14 mouse cellular contexts compared by ENCODE assay signal in the genomic region with DNA sequence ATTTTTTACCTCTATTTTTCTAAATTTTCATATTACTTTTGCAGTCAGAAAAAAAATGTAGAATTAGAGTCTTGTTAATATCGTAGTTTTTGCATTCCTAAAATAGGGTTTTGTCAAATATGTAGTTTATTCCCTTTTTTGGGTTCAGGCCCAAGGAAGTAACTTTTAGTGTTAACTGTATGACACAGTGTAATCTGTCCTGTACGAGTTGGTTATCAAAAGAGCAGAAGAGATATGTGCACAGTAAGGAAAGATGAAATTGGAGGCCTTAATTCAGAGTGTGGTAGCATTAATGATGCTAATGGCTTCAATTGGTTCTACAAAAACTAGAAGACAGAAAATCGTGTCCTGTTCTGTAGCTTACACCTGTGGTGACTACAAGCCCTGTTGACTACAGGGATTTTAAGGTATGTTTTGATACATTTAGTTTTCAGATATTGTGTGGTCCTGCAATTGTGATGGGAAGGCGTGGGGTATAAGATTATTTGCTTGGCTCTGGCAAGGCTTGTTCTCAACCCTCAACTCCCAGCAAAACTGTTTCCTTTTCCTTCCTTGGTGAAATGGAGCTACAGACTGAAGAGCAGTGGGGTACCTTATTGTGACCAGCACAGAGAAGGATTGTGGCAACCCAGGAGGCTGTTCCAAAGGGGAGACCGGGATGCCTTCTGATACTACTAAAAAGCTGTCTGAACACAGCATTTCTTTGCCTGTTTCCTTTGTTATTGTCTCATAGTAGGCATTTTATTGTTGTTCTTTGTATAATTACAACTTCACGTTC. TPM values are rescaled to one million over a fixed set of nuclear protein-coding genes. Genes with fewer than 3 reads are reported as not detected.
DNase-seq lines count a peak whose midpoint lies in the region; ATAC-seq and TF ChIP-seq lines count a peak whose summit lies in the region.
"Had no signal": no experiment of that assay in that cellular context is flagged by ENCODE, and none has a peak within 500 bp of the region (broad histone marks: within the 10 kb centered on the region; RNA-seq: fewer than 3 reads in every experiment).

No protein-coding gene starts in this region.

- no peaks in the 10 kb centered on the region for H3K36me3 ChIP-seq in heart, postnatal 0 days (replicated peaks; ENCODE audit: control insufficient read depth, insufficient read depth, low read length)
- H3K36me3 ChIP-seq in ES-Bruce4 (ENCODE audit: control insufficient read depth, insufficient read depth, low read length, poor library complexity, severe bottlenecking), result no peaks in the 10 kb centered on the region
- H3K36me3 ChIP-seq in forebrain, embryonic 15.5 days, result no peaks in the 10 kb centered on the region
- no peaks in the 10 kb centered on the region for H3K36me3 ChIP-seq in midbrain, embryonic 14.5 days (ENCODE audit: control insufficient read depth, insufficient read depth, low read length)
- H3K36me3 ChIP-seq: embryonic facial prominence, embryonic 12.5 days; neural tube, embryonic 12.5 days had no signal

- no peak for DNase-seq in heart, postnatal 0 days (ENCODE audit: low spot score)
- no peak for DNase-seq in heart, postnatal 25 days (ENCODE audit: low spot score)
- DNase-seq in midbrain, embryonic 14.5 days, result no peak
- DNase-seq in layer of hippocampus, postnatal 14 days (ENCODE audit: low spot score in 2 of 2), result no peak
- no peak for DNase-seq in adrenal gland, adult 8-10 months
- DNase-seq: adrenal gland, postnatal 10 days; cerebellum, adult 11 months; kidney, adult 11 months; spleen, adult 18-20 months; thymus, postnatal 14 days had no signal

- H3K27ac ChIP-seq in heart, postnatal 0 days (ENCODE audit: low read depth), result peak overlapping the region; percentile 48; the same call in 1 of the 2 replicates
- H3K27ac ChIP-seq in ES-Bruce4 (ENCODE audit: insufficient read depth, low read length), result peak overlapping the region; percentile 64
- H3K27ac ChIP-seq in forebrain, embryonic 15.5 days (replicated peaks), result no peak overlapping the region
- H3K27ac ChIP-seq in midbrain, embryonic 14.5 days (replicated peaks; ENCODE audit: low read depth, low read length), result no peak overlapping the region
- H3K27ac ChIP-seq: embryonic facial prominence, embryonic 12.5 days; neural tube, embryonic 12.5 days had no signal

- TF ChIP-seq POLR2A in ES-Bruce4 (IDR thresholded peaks at IDR 0.05; ENCODE audit: insufficient read depth, low read length), result no peak

- peaks cover 22% of the 10 kb centered on the region for H3K4me1 ChIP-seq in heart, postnatal 0 days (ENCODE audit: control insufficient read depth, insufficient read depth)
- H3K4me1 ChIP-seq in ES-Bruce4 (ENCODE audit: control insufficient read depth, insufficient read depth, low read length), result no peaks in the 10 kb centered on the region
- H3K4me1 ChIP-seq in forebrain, embryonic 15.5 days, result peaks cover 50% of the 10 kb centered on the region
- H3K4me1 ChIP-seq in midbrain, embryonic 14.5 days (ENCODE audit: control insufficient read depth, insufficient read depth, low read length), result peaks cover 45% of the 10 kb centered on the region

- H3K9me3 ChIP-seq in heart, postnatal 0 days (replicated peaks; ENCODE audit: control insufficient read depth, low read length), result no peaks in the 10 kb centered on the region
- H3K9me3 ChIP-seq in ES-Bruce4 (replicated peaks; ENCODE audit: control insufficient read depth, insufficient read depth, low read length, poor library complexity, severe bottlenecking), result no peaks in the 10 kb centered on the region
- H3K9me3 ChIP-seq in forebrain, embryonic 15.5 days, result no peaks in the 10 kb centered on the region
- no peaks in the 10 kb centered on the region for H3K9me3 ChIP-seq in midbrain, embryonic 14.5 days (ENCODE audit: control insufficient read depth, low read length)
- H3K9me3 ChIP-seq: embryonic facial prominence, embryonic 12.5 days; neural tube, embryonic 12.5 days had no signal

- ATAC-seq in heart, postnatal 0 days (ENCODE audit: insufficient read depth, low read depth), result no peak
- no peak for ATAC-seq in forebrain, embryonic 15.5 days (replicated peaks)
- ATAC-seq in midbrain, embryonic 14.5 days (ENCODE audit: low FRiP score, low TSS enrichment), result no peak

- WGBS in heart, postnatal 0 days, result 59% methylated on average over 6 of the region's 6 CpGs
- 47% methylated on average over 6 of the region's 6 CpGs for WGBS in forebrain, embryonic 15.5 days
- 50% methylated on average over 6 of the region's 6 CpGs for WGBS in midbrain, embryonic 14.5 days

- H3K27me3 ChIP-seq in heart, postnatal 0 days (ENCODE audit: control insufficient read depth, insufficient read depth, low read length), result no peaks in the 10 kb centered on the region
- H3K27me3 ChIP-seq in ES-Bruce4 (ENCODE audit: control insufficient read depth, insufficient read depth, low read length, poor library complexity, severe bottlenecking), result no peaks in the 10 kb centered on the region
- H3K27me3 ChIP-seq in forebrain, embryonic 15.5 days, result no peaks in the 10 kb centered on the region
- no peaks in the 10 kb centered on the region for H3K27me3 ChIP-seq in midbrain, embryonic 14.5 days (ENCODE audit: control insufficient read depth, insufficient read depth, low read length)
- H3K27me3 ChIP-seq: embryonic facial prominence, embryonic 12.5 days; neural tube, embryonic 12.5 days had no signal

- no peak overlapping the region for H3K4me3 ChIP-seq in heart, postnatal 0 days (ENCODE audit: low read depth, low read length)
- no peak overlapping the region for H3K4me3 ChIP-seq in ES-Bruce4 (ENCODE audit: low read depth, low read length)
- no peak overlapping the region for H3K4me3 ChIP-seq in forebrain, embryonic 15.5 days
- no peak overlapping the region for H3K4me3 ChIP-seq in midbrain, embryonic 14.5 days (replicated peaks; ENCODE audit: low read depth, low read length)
- H3K4me3 ChIP-seq: embryonic facial prominence, embryonic 12.5 days; neural tube, embryonic 12.5 days had no signal

- H3K9ac ChIP-seq in heart, postnatal 0 days (replicated peaks; ENCODE audit: low read depth, low read length), result no peak overlapping the region
- no peak overlapping the region for H3K9ac ChIP-seq in ES-Bruce4 (ENCODE audit: low read depth, poor library complexity, severe bottlenecking)
- no peak overlapping the region; the same call in 1 of the 2 replicates for H3K9ac ChIP-seq in forebrain, embryonic 15.5 days (replicated peaks)
- no peak overlapping the region; the same call in 1 of the 2 replicates for H3K9ac ChIP-seq in midbrain, embryonic 14.5 days (replicated peaks; ENCODE audit: low read length)
- H3K9ac ChIP-seq: embryonic facial prominence, embryonic 12.5 days; neural tube, embryonic 12.5 days had no signal

- intact Hi-C loops in heart, postnatal 25 days (cut with DNase I), result loop anchor here (5.0 kb wide), 4 partner anchors 38 to 308 kb away; no protein-coding TSS in a partner anchor

- no peak for TF ChIP-seq CTCF in heart, postnatal 0 days (IDR thresholded peaks at IDR 0.05; ENCODE audit: low read depth)
- TF ChIP-seq CTCF in ES-Bruce4 (IDR thresholded peaks at IDR 0.05; ENCODE audit: low read depth, low read length), result no peak

- no peak for TF ChIP-seq EP300 in heart, postnatal 0 days (IDR thresholded peaks at IDR 0.05; ENCODE audit: low read depth)
- TF ChIP-seq EP300 in ES-Bruce4 (IDR thresholded peaks at IDR 0.05; ENCODE audit: insufficient read depth, low read depth, low read length), result no peak

- H3K4me2 ChIP-seq in heart, postnatal 0 days (ENCODE audit: low read depth, low read length), result no peak overlapping the region
- peak overlapping the region; percentile 11 for H3K4me2 ChIP-seq in forebrain, embryonic 15.5 days (replicated peaks)
- H3K4me2 ChIP-seq in midbrain, embryonic 14.5 days (ENCODE audit: low read length), result peak overlapping the region; percentile 23
- H3K4me2 ChIP-seq: embryonic facial prominence, embryonic 12.5 days had no signal

RNA-seq across cellular contexts. Expression of a gene that starts 3.2 kb away (rescaled TPM):
- total RNA-seq in heart, postnatal 0 days (2014; rRNA removed; ENCODE audit: low replicate concordance), result 40.2 and 41.2 TPM in 2 replicates
- 11.9 and 12.3 TPM in 2 replicates for polyA plus RNA-seq in heart, postnatal 0 days (2015; fragmentation: Nextera tagmentation; extraction: Ambion mirVana)
- 10 to 100 TPM; 16.2 to 19.7 TPM for total RNA-seq in heart, postnatal 25 days (2021)
- 42.9 and 44.2 TPM in 2 replicates for polyA plus RNA-seq in ES-Bruce4 (2011; ENCODE audit: insufficient read depth, insufficient read length, low read depth, missing spikeins)
- 50.2 and 57.3 TPM in 2 replicates for polyA plus RNA-seq in forebrain, embryonic 15.5 days (2015; fragmentation: Nextera tagmentation; extraction: Ambion mirVana)
- polyA plus RNA-seq in midbrain, embryonic 14.5 days (2014; fragmentation: Nextera tagmentation; extraction: Ambion mirVana), result 57.0 and 67.8 TPM in 2 replicates
- 100 to 1,000 TPM; 138 to 142 TPM for total RNA-seq in layer of hippocampus, postnatal 14 days (2021)
- 10 to 100 TPM; 24.6 to 30.2 (median 28.1) TPM for total RNA-seq in adrenal gland, adult 8-10 months (2022)

Comparison
In these comparisons a context has a peak if more than half of its experiments do, and no peak if none do; other contexts are left out.
1. H3K27ac ChIP-seq: peak in heart, postnatal 0 days (single experiment) and ES-Bruce4 (single experiment); none in forebrain, embryonic 15.5 days (single experiment) and midbrain, embryonic 14.5 days (single experiment).